Mouse (Mus musculus) testis, adult 2 months (tissue): ENCODE measurements at regions not wholly inside any gene's neighbourhood (a gene's known extent, or its start where the extent isn't known, plus 50 kb on each side); places are given as distances from the start of the nearest gene placed in this dataset.

Experiments
- H3K27ac ChIP-seq: fragments of 200-500 bp; 2 replicates; pipeline ENCODE4 v1.5.1; 2012; ENCODE audit warnings: low read depth, low read length; ENCODE audit not compliant: control insufficient read depth, insufficient read depth
- H3K27me3 ChIP-seq: fragments of 200-500 bp; 2 replicates; pipeline ENCODE4 v1.6.1; 2012; ENCODE audit warnings: mild to moderate bottlenecking, low read length, moderate library complexity; ENCODE audit not compliant: control insufficient read depth, insufficient read depth
- H3K36me3 ChIP-seq: fragments of 200-500 bp; 2 replicates; pipeline ENCODE4 v1.6.1; 2012; ENCODE audit warnings: mild to moderate bottlenecking, low read length; ENCODE audit not compliant: control insufficient read depth, insufficient read depth
- H3K4me1 ChIP-seq: fragments of 200-500 bp; 2 replicates; pipeline ENCODE4 v1.6.1; 2012; ENCODE audit warnings: low read length; ENCODE audit not compliant: control insufficient read depth, insufficient read depth
- H3K4me3 ChIP-seq: fragments of 200-500 bp; 2 replicates; pipeline ENCODE4 v1.5.1; 2012; ENCODE audit warnings: low read depth, mild to moderate bottlenecking, low read length, moderate library complexity, mixed read lengths; ENCODE audit not compliant: control insufficient read depth
- CTCF ChIP-seq: fragments of 200-500 bp; IDR thresholded peaks from 2 replicates; pipeline ENCODE4 v1.5.1; 2012; ENCODE audit warnings: low read depth, mild to moderate bottlenecking, inconsistent platforms, low read length, moderate library complexity; ENCODE audit not compliant: control insufficient read depth, insufficient read depth, insufficient replicate concordance
- POLR2A ChIP-seq: fragments of 200-500 bp; IDR thresholded peaks from 2 replicates; pipeline ENCODE4 v1.6.1; 2012; ENCODE audit warnings: low read depth, mild to moderate bottlenecking, inconsistent platforms, low read length, moderate library complexity; ENCODE audit not compliant: control insufficient read depth

GRCm38 (mm10) chr10:114953358-114953757, 151.3 kb upstream of the Trhde start:
- TF ChIP-seq POLR2A (no peak), CTCF (no peak)
- Histone ChIP-seq H3K4me1 (no peaks in the 10 kb centered on the region), H3K4me3 (no peak overlapping the region), H3K27ac (no peak overlapping the region), H3K27me3 (no peaks in the 10 kb centered on the region), H3K36me3 (no peaks in the 10 kb centered on the region)

- TF ChIP-seq CTCF, result no peak
- no peak for TF ChIP-seq POLR2A
- no peaks in the 10 kb centered on the region for H3K27me3 ChIP-seq
- peak overlapping the region; percentile 13; the same call in 1 of the 2 replicates for H3K4me3 ChIP-seq
- no peaks in the 10 kb centered on the region for H3K36me3 ChIP-seq
- no peak overlapping the region for H3K27ac ChIP-seq
- H3K4me1 ChIP-seq, result no peaks in the 10 kb centered on the region
Observed at GRCm38 (mm10) chr10:114949194-114949593, 147.1 kb upstream of the Trhde start.

DNA sequence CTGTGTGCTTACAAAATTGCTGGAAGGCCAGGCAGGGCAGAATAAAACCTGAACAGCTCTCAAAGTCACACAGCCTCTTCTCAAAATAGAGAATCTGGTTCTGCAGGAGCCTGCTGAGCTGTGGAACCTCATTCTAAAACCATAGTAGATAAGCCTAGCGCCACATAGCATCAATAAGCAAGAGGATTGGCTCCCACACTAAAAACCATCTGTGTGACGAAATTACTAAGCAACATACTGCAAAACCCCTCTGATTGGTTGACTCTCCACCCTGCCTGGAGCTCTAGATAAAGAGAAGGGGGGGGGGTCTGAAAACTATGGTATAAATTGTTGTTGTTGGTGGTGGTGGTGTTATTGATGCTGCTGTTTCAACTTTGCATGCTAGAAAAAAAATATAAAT, 122.6 kb upstream of the Trhde start:
- Histone ChIP-seq H3K27me3 (no peaks in the 10 kb centered on the region), H3K4me3 (no peak overlapping the region), H3K4me1 (no peaks in the 10 kb centered on the region), H3K36me3 (no peaks in the 10 kb centered on the region), H3K27ac (no peak overlapping the region)
- no peak for TF ChIP-seq CTCF
- no peak for TF ChIP-seq POLR2A

- Histone ChIP-seq H3K36me3 (no peaks in the 10 kb centered on the region), H3K4me3 (no peak overlapping the region), H3K27me3 (no peaks in the 10 kb centered on the region), H3K4me1 (no peaks in the 10 kb centered on the region), H3K27ac (no peak overlapping the region)
- TF ChIP-seq CTCF (no peak), POLR2A (no peak)
Observed at GRCm38 (mm10) chr10:114913971-114914370, 111.9 kb upstream of the Trhde start.

GRCm38 (mm10) chr10:114891916-114892315, 89.8 kb upstream of the Trhde start:
- no peak overlapping the region for H3K4me3 ChIP-seq
- no peaks in the 10 kb centered on the region for H3K4me1 ChIP-seq
- no peaks in the 10 kb centered on the region for H3K36me3 ChIP-seq
- TF ChIP-seq POLR2A, result no peak
- no peak for TF ChIP-seq CTCF
- no peak overlapping the region for H3K27ac ChIP-seq
- no peaks in the 10 kb centered on the region for H3K27me3 ChIP-seq

- H3K27me3 ChIP-seq, result no peaks in the 10 kb centered on the region
- no peak overlapping the region for H3K4me3 ChIP-seq
- no peaks in the 10 kb centered on the region for H3K36me3 ChIP-seq
- H3K4me1 ChIP-seq, result no peaks in the 10 kb centered on the region
- TF ChIP-seq CTCF, result no peak
- no peak for TF ChIP-seq POLR2A
- no peak overlapping the region for H3K27ac ChIP-seq
Observed at GRCm38 (mm10) chr10:114890726-114891430, 88.8 kb upstream of the Trhde start.

- TF ChIP-seq POLR2A (no peak), CTCF (no peak)
- H3K36me3 ChIP-seq, result no peaks in the 10 kb centered on the region
- no peak overlapping the region for H3K4me3 ChIP-seq
- no peaks in the 10 kb centered on the region for H3K27me3 ChIP-seq
- no peaks in the 10 kb centered on the region; the same call in 1 of the 2 replicates for H3K4me1 ChIP-seq
- H3K27ac ChIP-seq, result no peak overlapping the region
Observed at GRCm38 (mm10) chr10:114871201-114871600, 69.1 kb upstream of the Trhde start.
